Mouse (Mus musculus) spleen, adult 2 months (tissue): ENCODE data around the gene Slc22a3. TPM values are rescaled to one million over a fixed set of nuclear protein-coding genes. Genes with fewer than 3 reads are reported as not detected.

Source experiments
- DNase-seq, 2 experiments: peaks; one replicate each; pipeline versions ENCODE4 v3.0.0 to v3.0.0-alpha.2; 2012 to 2021; ENCODE audit warnings: low spot score in 2 of 2, low read depth in 1 of 2
- H3K27ac ChIP-seq: fragments of 200-500 bp; 2 replicates; pipeline ENCODE4 v1.5.1; 2012; ENCODE audit warnings: low read length, inconsistent platforms; ENCODE audit not compliant: insufficient read depth
- H3K27me3 ChIP-seq: fragments of 200-500 bp; 2 replicates; pipeline ENCODE4 v1.6.1; 2012; ENCODE audit warnings: mild to moderate bottlenecking, moderate library complexity, low read length, inconsistent platforms; ENCODE audit not compliant: control insufficient read depth, insufficient read depth
- H3K36me3 ChIP-seq: fragments of 200-500 bp; 2 replicates; pipeline ENCODE4 v1.6.1; 2012; ENCODE audit warnings: mild to moderate bottlenecking, low read length, inconsistent platforms; ENCODE audit not compliant: control insufficient read depth, insufficient read depth
- H3K4me1 ChIP-seq: fragments of 200-500 bp; 2 replicates; pipeline ENCODE4 v1.6.1; 2011; ENCODE audit warnings: inconsistent platforms; ENCODE audit not compliant: control insufficient read depth, insufficient read depth, insufficient read length
- H3K4me3 ChIP-seq: fragments of 200-500 bp; 2 replicates; pipeline ENCODE4 v1.5.1; 2011; ENCODE audit warnings: mild to moderate bottlenecking, inconsistent platforms; ENCODE audit not compliant: insufficient read depth, insufficient read length; ENCODE audit errors: extremely low read depth
- CTCF ChIP-seq: fragments of 200-500 bp; IDR thresholded peaks from 2 replicates; pipeline ENCODE4 v1.5.1; 2011; ENCODE audit warnings: mild to moderate bottlenecking, inconsistent platforms; ENCODE audit not compliant: insufficient read depth, insufficient read length, insufficient replicate concordance; ENCODE audit errors: extremely low read depth
- POLR2A ChIP-seq: fragments of 200-500 bp; IDR thresholded peaks from 2 replicates; pipeline ENCODE4 v1.6.1; 2011; ENCODE audit warnings: low read depth, low read length, inconsistent platforms
- WGBS: fragments of 180-500 bp; shearing (Covaris S2); methylation state at CpG from one replicate; pipeline ENCODE4 v1.1.7; 2018; 5-methylcytosine and 5-hydroxymethylcytosine counted together
- polyA plus RNA-seq: library from polyadenylated mRNA; depleted of rRNA; stranded (reverse); fragments of >200 nt; gene quantifications from 2 replicates; pipeline ENCODE4 v1.2.3, GENCODE M21; 2012

The Slc22a3 gene
- polyA plus RNA-seq, 1 experiment = 2.1 TPM

- Histone ChIP-seq H3K4me3 (no peak overlapping the region), H3K36me3 (no peaks in the 10 kb centered on the region), H3K27me3 (no peaks in the 10 kb centered on the region), H3K27ac (no peak overlapping the region), H3K4me1 (no peaks in the 10 kb centered on the region)
- DNase-seq = no peak
- 91% methylated on average over 11 of the region's 11 CpGs for WGBS
- TF ChIP-seq POLR2A (no peak), CTCF (no peak)
These were observed 54.5 kb downstream of the Slc22a3 start for GRCm38 (mm10) chr17:12452862-12453531.

- WGBS = 86% methylated on average over 4 of the region's 4 CpGs
- H3K4me1 ChIP-seq = no peaks in the 10 kb centered on the region
- no peak for TF ChIP-seq CTCF
- TF ChIP-seq POLR2A = no peak
- H3K27ac ChIP-seq = no peak overlapping the region
- no peaks in the 10 kb centered on the region for H3K27me3 ChIP-seq
- H3K4me3 ChIP-seq = no peak overlapping the region
- DNase-seq = no peak
- no peaks in the 10 kb centered on the region for H3K36me3 ChIP-seq
These were observed 56.3 kb downstream of the Slc22a3 start for GRCm38 (mm10) chr17:12451234-12451633.

GRCm38 (mm10) chr17:12444561-12444960, 62.9 kb downstream of the Slc22a3 start:
- no peak for TF ChIP-seq POLR2A
- no peak for TF ChIP-seq CTCF
- Histone ChIP-seq H3K36me3 (no peaks in the 10 kb centered on the region), H3K4me3 (no peak overlapping the region), H3K27me3 (no peaks in the 10 kb centered on the region), H3K4me1 (no peaks in the 10 kb centered on the region), H3K27ac (no peak overlapping the region)
- no peak for DNase-seq
- WGBS = 50% methylated on average over 2 of the region's 2 CpGs

- 90% methylated on average over 10 of the region's 10 CpGs for WGBS
- Histone ChIP-seq H3K36me3 (no peaks in the 10 kb centered on the region), H3K4me1 (no peaks in the 10 kb centered on the region), H3K4me3 (no peak overlapping the region), H3K27ac (no peak overlapping the region), H3K27me3 (no peaks in the 10 kb centered on the region)
- no peak for TF ChIP-seq CTCF
- no peak for TF ChIP-seq POLR2A
- no peak for DNase-seq
These were observed 69.7 kb downstream of the Slc22a3 start for GRCm38 (mm10) chr17:12437771-12438170.

- Histone ChIP-seq H3K36me3 (no peaks in the 10 kb centered on the region), H3K4me1 (no peaks in the 10 kb centered on the region), H3K27me3 (no peaks in the 10 kb centered on the region), H3K27ac (no peak overlapping the region), H3K4me3 (no peak overlapping the region)
- TF ChIP-seq POLR2A (no peak), CTCF (no peak)
- no peak for DNase-seq
- WGBS = 61% methylated on average over 5 of the region's 5 CpGs
These were observed 75.8 kb downstream of the Slc22a3 start for GRCm38 (mm10) chr17:12431707-12432106.

- no peak for TF ChIP-seq CTCF
- TF ChIP-seq POLR2A = no peak
- H3K27me3 ChIP-seq = no peaks in the 10 kb centered on the region
- no peak overlapping the region for H3K27ac ChIP-seq
- DNase-seq = no peak
- H3K4me3 ChIP-seq = no peak overlapping the region
- H3K4me1 ChIP-seq = no peaks in the 10 kb centered on the region
- no peaks in the 10 kb centered on the region for H3K36me3 ChIP-seq
These were observed 79.1 kb downstream of the Slc22a3 start for GRCm38 (mm10) chr17:12428369-12428768.

GRCm38 (mm10) chr17:12427156-12427555, 80.3 kb downstream of the Slc22a3 start:
- Histone ChIP-seq H3K4me3 (no peak overlapping the region), H3K27me3 (no peaks in the 10 kb centered on the region), H3K27ac (no peak overlapping the region), H3K36me3 (no peaks in the 10 kb centered on the region), H3K4me1 (no peaks in the 10 kb centered on the region)
- DNase-seq = no peak
- WGBS = 62% methylated on average over 3 of the region's 3 CpGs
- TF ChIP-seq CTCF (no peak), POLR2A (no peak)

- Histone ChIP-seq H3K27ac (no peak overlapping the region), H3K27me3 (no peaks in the 10 kb centered on the region), H3K36me3 (no peaks in the 10 kb centered on the region), H3K4me1 (no peaks in the 10 kb centered on the region), H3K4me3 (no peak overlapping the region)
- 96% methylated on average over 1 of the region's 1 CpGs for WGBS
- no peak for DNase-seq
- TF ChIP-seq POLR2A = no peak
- no peak for TF ChIP-seq CTCF
These were observed 85.4 kb downstream of the Slc22a3 start for GRCm38 (mm10) chr17:12422143-12422542.
